Mouse (Mus musculus): Measurements from ENCODE around the gene Mtln. TPM values are rescaled to one million over a fixed set of nuclear protein-coding genes. Genes with fewer than 3 reads are reported as not detected.

Gene Mtln
- polyA plus RNA-seq (2014; fragmentation: Illumina TruSeq; extraction: RNeasy Lipid Tissue Mini Kit (QIAGEN cat#74804); ENCODE audit: low read depth, low replicate concordance) = 34.5 TPM

GRCm38 (mm10) chr2:127791919-127792603 is at the start of gene Mtln:
Gene Mtln, minus strand, starts transcription at chr2:127792488.

GRCm38 (mm10) chr2:127838576-127838975 is 46.3 kb upstream of the Mtln start, which contains the start of gene Acoxl:
Gene Acoxl, plus strand, starts transcription at chr2:127838876.

GRCm38 (mm10) chr2:127831401-127832102 is 39.3 kb upstream of the Mtln start, which contains the start of gene Bub1:
Gene Bub1, minus strand, starts transcription at chr2:127831865.

GRCm38 (mm10) chr2:127788440-127789116 is 3.7 kb downstream of the Mtln start, which contains the start of gene Nphp1:
Gene Nphp1, minus strand, starts transcription at chr2:127788897.

Other genes starting within 250 kb of the Mtln start
- gene Zfp661, start 205.4 kb downstream of the Mtln start, polyA plus RNA-seq (2014; fragmentation: Illumina TruSeq; extraction: RNeasy Lipid Tissue Mini Kit (QIAGEN cat#74804); ENCODE audit: low read depth, low replicate concordance) = 5.2 TPM
- 18.4 TPM for gene Mrps5, start 205.3 kb downstream of the Mtln start, polyA plus RNA-seq (2014; fragmentation: Illumina TruSeq; extraction: RNeasy Lipid Tissue Mini Kit (QIAGEN cat#74804); ENCODE audit: low read depth, low replicate concordance)
- gene Mal, start 135.8 kb downstream of the Mtln start, polyA plus RNA-seq (2014; fragmentation: Illumina TruSeq; extraction: RNeasy Lipid Tissue Mini Kit (QIAGEN cat#74804); ENCODE audit: low read depth, low replicate concordance) = 24.4 TPM
- gene Mall, start 62.6 kb downstream of the Mtln start, polyA plus RNA-seq (2014; fragmentation: Illumina TruSeq; extraction: RNeasy Lipid Tissue Mini Kit (QIAGEN cat#74804); ENCODE audit: low read depth, low replicate concordance) = 38.7 TPM
- 2.9 TPM for gene Nphp1, start 3.6 kb downstream of the Mtln start, polyA plus RNA-seq (2014; fragmentation: Illumina TruSeq; extraction: RNeasy Lipid Tissue Mini Kit (QIAGEN cat#74804); ENCODE audit: low read depth, low replicate concordance)
- 24.1 TPM for gene Bub1, start 39.4 kb upstream of the Mtln start, polyA plus RNA-seq (2014; fragmentation: Illumina TruSeq; extraction: RNeasy Lipid Tissue Mini Kit (QIAGEN cat#74804); ENCODE audit: low read depth, low replicate concordance)
- gene Acoxl, start 46.4 kb upstream of the Mtln start, polyA plus RNA-seq (2014; fragmentation: Illumina TruSeq; extraction: RNeasy Lipid Tissue Mini Kit (QIAGEN cat#74804); ENCODE audit: low read depth, low replicate concordance) = not detected